Mouse (Mus musculus) liver, embryonic 12.5 days (tissue): Measurements from ENCODE around the gene Itgb2. TPM values are rescaled to one million over a fixed set of nuclear protein-coding genes. Genes with fewer than 3 reads are reported as not detected.

Experiments
- ATAC-seq: fragments of 200-750 bp; cut with Nextera tagmentation; 2 replicates; pipeline ENCODE4 v1.8.0; 2017; ENCODE audit warnings: moderate number of reproducible peaks, mild to moderate bottlenecking, moderate library complexity
- H3K27ac ChIP-seq: fragments of 300-500 bp; sonication (generic); 2 replicates; pipeline ENCODE4 v1.5.1; 2016; ENCODE audit warnings: mild to moderate bottlenecking
- H3K27me3 ChIP-seq: fragments of 300-500 bp; sonication (generic); replicated peaks from 2 replicates; pipeline ENCODE4 v1.6.1; 2016; ENCODE audit warnings: mild to moderate bottlenecking, moderate library complexity
- H3K36me3 ChIP-seq: fragments of 300-500 bp; sonication (generic); 2 replicates; pipeline ENCODE4 v1.6.1; 2016; ENCODE audit warnings: mild to moderate bottlenecking, moderate library complexity
- H3K4me1 ChIP-seq: fragments of 300-500 bp; sonication (generic); 2 replicates; pipeline ENCODE4 v1.6.1; 2016
- H3K4me2 ChIP-seq: fragments of 300-500 bp; sonication (generic); 2 replicates; pipeline ENCODE4 v1.6.1; 2016; ENCODE audit warnings: mild to moderate bottlenecking, moderate library complexity
- H3K4me3 ChIP-seq: fragments of 300-500 bp; sonication (generic); 2 replicates; pipeline ENCODE4 v1.5.1; 2016; ENCODE audit warnings: mild to moderate bottlenecking, moderate library complexity
- H3K9ac ChIP-seq: fragments of 300-500 bp; sonication (generic); 2 replicates; pipeline ENCODE4 v1.6.1; 2016; ENCODE audit warnings: mild to moderate bottlenecking, moderate library complexity
- H3K9me3 ChIP-seq: fragments of 300-500 bp; sonication (generic); replicated peaks from 2 replicates; pipeline ENCODE4 v1.6.1; 2016; ENCODE audit warnings: mild to moderate bottlenecking, moderate library complexity
- WGBS: fragments of 180-500 bp; shearing (Covaris S2); methylation state at CpG from one replicate; pipeline ENCODE4 v1.1.7; 2016; ENCODE audit not compliant: insufficient replicate concordance; 5-methylcytosine and 5-hydroxymethylcytosine counted together
- polyA plus RNA-seq: library from polyadenylated mRNA; unstranded; fragments of >200 nt; fragmentation: Nextera tagmentation; extraction: Ambion mirVana; gene quantifications from 2 replicates; pipeline ENCODE4 v1.2.1, GENCODE M21; 2016

Itgb2 gene
- polyA plus RNA-seq, 1 experiment from 2014 or later, result 13.9 TPM

GRCm38 (mm10) chr10:77560090-77560489, 30.0 kb downstream of the Itgb2 start:
- Histone ChIP-seq H3K27me3 (no peaks in the 10 kb centered on the region), H3K27ac (no peak overlapping the region), H3K4me3 (no peak overlapping the region), H3K36me3 (no peaks in the 10 kb centered on the region), H3K4me1 (peaks cover 18% of the 10 kb centered on the region), H3K9me3 (no peaks in the 10 kb centered on the region), H3K4me2 (no peak overlapping the region), H3K9ac (no peak overlapping the region)
- WGBS, result 79% methylated on average over 11 of the region's 11 CpGs
- no peak for ATAC-seq

GRCm38 (mm10) chr10:77560830-77561229, 30.8 kb downstream of the Itgb2 start:
- 64% methylated on average over 9 of the region's 9 CpGs for WGBS
- peaks cover 18% of the 10 kb centered on the region for H3K4me1 ChIP-seq
- no peaks in the 10 kb centered on the region for H3K36me3 ChIP-seq
- no peak overlapping the region for H3K4me3 ChIP-seq
- ATAC-seq, result peak; percentile 55
- H3K27ac ChIP-seq, result 0 out of 2 replicates have a peak overlapping the region, but pooled peaks have one; percentile 12
- H3K9me3 ChIP-seq, result no peaks in the 10 kb centered on the region
- no peaks in the 10 kb centered on the region for H3K27me3 ChIP-seq
- no peak overlapping the region for H3K4me2 ChIP-seq
- H3K9ac ChIP-seq, result no peak overlapping the region

- H3K4me1 ChIP-seq, result peaks cover 18% of the 10 kb centered on the region
- 0 out of 2 replicates have a peak overlapping the region, but pooled peaks have one; percentile 12 for H3K27ac ChIP-seq
Observed at GRCm38 (mm10) chr10:77561508-77561907, 31.5 kb downstream of the Itgb2 start.

GRCm38 (mm10) chr10:77565005-77565404, 35.0 kb downstream of the Itgb2 start:
- WGBS, result 57% methylated on average over 8 of the region's 8 CpGs
- Histone ChIP-seq H3K27ac (no peak overlapping the region), H3K4me2 (no peak overlapping the region), H3K9me3 (no peaks in the 10 kb centered on the region), H3K36me3 (no peaks in the 10 kb centered on the region), H3K4me1 (peaks cover 35% of the 10 kb centered on the region), H3K9ac (no peak overlapping the region), H3K27me3 (no peaks in the 10 kb centered on the region), H3K4me3 (no peak overlapping the region)
- no peak for ATAC-seq

More at GRCm38 (mm10) chr10:77561508-77561907, 31.5 kb downstream of the Itgb2 start:
- H3K36me3 ChIP-seq, result no peaks in the 10 kb centered on the region
- H3K27me3 ChIP-seq, result no peaks in the 10 kb centered on the region
- no peak overlapping the region for H3K9ac ChIP-seq
- no peak overlapping the region for H3K4me3 ChIP-seq
- WGBS, result 42% methylated on average over 2 of the region's 2 CpGs
- H3K4me2 ChIP-seq, result no peak overlapping the region
- no peaks in the 10 kb centered on the region for H3K9me3 ChIP-seq
- ATAC-seq, result peak; percentile 64

- no peak overlapping the region for H3K27ac ChIP-seq
- 26% methylated on average over 8 of the region's 8 CpGs for whole genome bisulfite sequencing
- no peaks in the 10 kb centered on the region for H3K36me3 ChIP-seq
- ATAC-seq, result peak; percentile 29; the same call in 1 of the 2 replicates
- no peak overlapping the region for H3K9ac ChIP-seq
- H3K4me1 ChIP-seq, result peaks cover 21% of the 10 kb centered on the region
- no peak overlapping the region for H3K4me2 ChIP-seq
- no peak overlapping the region for H3K4me3 ChIP-seq
- no peaks in the 10 kb centered on the region for H3K27me3 ChIP-seq
- no peaks in the 10 kb centered on the region for H3K9me3 ChIP-seq
Observed at GRCm38 (mm10) chr10:77566651-77567050, 36.6 kb downstream of the Itgb2 start.

GRCm38 (mm10) chr10:77569481-77569880, 39.4 kb downstream of the Itgb2 start:
- Histone ChIP-seq H3K27ac (no peak overlapping the region), H3K9ac (no peak overlapping the region), H3K9me3 (no peaks in the 10 kb centered on the region), H3K4me3 (no peak overlapping the region), H3K4me1 (peaks cover 20% of the 10 kb centered on the region), H3K4me2 (no peak overlapping the region), H3K36me3 (no peaks in the 10 kb centered on the region), H3K27me3 (peaks cover 7% of the 10 kb centered on the region; the same call in 1 of the 2 replicates)
- no peak for ATAC-seq
- 40% methylated on average over 7 of the region's 7 CpGs for WGBS

GRCm38 (mm10) chr10:77569973-77570658, 40.1 kb downstream of the Itgb2 start:
- Histone ChIP-seq H3K4me3 (no peak overlapping the region), H3K9me3 (no peaks in the 10 kb centered on the region), H3K4me2 (no peak overlapping the region), H3K9ac (no peak overlapping the region), H3K4me1 (peaks cover 20% of the 10 kb centered on the region), H3K27me3 (peaks cover 7% of the 10 kb centered on the region; the same call in 1 of the 2 replicates), H3K36me3 (no peaks in the 10 kb centered on the region), H3K27ac (no peak overlapping the region)
- ATAC-seq, result no peak
- 44% methylated on average over 6 of the region's 6 CpGs for WGBS

- Histone ChIP-seq H3K27ac (no peak overlapping the region), H3K4me3 (no peak overlapping the region)
Observed at GRCm38 (mm10) chr10:77572225-77572624, 42.2 kb downstream of the Itgb2 start.

GRCm38 (mm10) chr10:77573162-77573561, 43.1 kb downstream of the Itgb2 start:
- H3K27me3 ChIP-seq, result peaks cover 7% of the 10 kb centered on the region; the same call in 1 of the 2 replicates
- no peaks in the 10 kb centered on the region for H3K9me3 ChIP-seq
- no peak for ATAC-seq
- H3K9ac ChIP-seq, result no peak overlapping the region
- no peak overlapping the region for H3K4me3 ChIP-seq
- H3K4me2 ChIP-seq, result no peak overlapping the region
- 49% methylated on average over 1 of the region's 1 CpGs for WGBS
- H3K36me3 ChIP-seq, result no peaks in the 10 kb centered on the region
- peaks cover 16% of the 10 kb centered on the region for H3K4me1 ChIP-seq
- no peak overlapping the region for H3K27ac ChIP-seq

More at GRCm38 (mm10) chr10:77572225-77572624, 42.2 kb downstream of the Itgb2 start:
- Histone ChIP-seq H3K36me3 (no peaks in the 10 kb centered on the region), H3K9ac (no peak overlapping the region), H3K9me3 (no peaks in the 10 kb centered on the region), H3K27me3 (peaks cover 7% of the 10 kb centered on the region; the same call in 1 of the 2 replicates), H3K4me2 (no peak overlapping the region), H3K4me1 (peaks cover 20% of the 10 kb centered on the region)
- ATAC-seq, result no peak
- WGBS, result 23% methylated on average over 3 of the region's 3 CpGs

GRCm38 (mm10) chr10:77580027-77580920, 50.2 kb downstream of the Itgb2 start:
- Histone ChIP-seq H3K4me3 (0 out of 2 replicates have a peak overlapping the region, but pooled peaks have one; percentile 75), H3K27me3 (no peaks in the 10 kb centered on the region), H3K27ac (no peak overlapping the region; the same call in 1 of the 2 replicates), H3K36me3 (0 out of 2 replicates have a peak, but pooled peaks cover 4% of the 10 kb centered on the region), H3K9ac (0 out of 2 replicates have a peak overlapping the region, but pooled peaks have one; percentile 81), H3K4me2 (peak overlapping the region; percentile 96), H3K9me3 (no peaks in the 10 kb centered on the region), H3K4me1 (peaks cover 43% of the 10 kb centered on the region)
- no peak for ATAC-seq
- 54% methylated on average over 10 of the region's 10 CpGs for WGBS

- 4% methylated on average over 8 of the region's 8 CpGs for WGBS
- H3K4me1 ChIP-seq, result peaks cover 50% of the 10 kb centered on the region
- ATAC-seq, result no peak
- H3K4me3 ChIP-seq, result peak overlapping the region; percentile 75
- peak overlapping the region; percentile 96 for H3K4me2 ChIP-seq
- peak overlapping the region; percentile 81 for H3K9ac ChIP-seq
- peaks cover 9% of the 10 kb centered on the region for H3K36me3 ChIP-seq
- H3K9me3 ChIP-seq, result no peaks in the 10 kb centered on the region
- H3K27me3 ChIP-seq, result no peaks in the 10 kb centered on the region
- peak overlapping the region; percentile 97 for H3K27ac ChIP-seq
Observed at GRCm38 (mm10) chr10:77581023-77581407, 51.0 kb downstream of the Itgb2 start.
